Mouse (Mus musculus): ENCODE measurements around the gene 1700061G19Rik.

DNA sequence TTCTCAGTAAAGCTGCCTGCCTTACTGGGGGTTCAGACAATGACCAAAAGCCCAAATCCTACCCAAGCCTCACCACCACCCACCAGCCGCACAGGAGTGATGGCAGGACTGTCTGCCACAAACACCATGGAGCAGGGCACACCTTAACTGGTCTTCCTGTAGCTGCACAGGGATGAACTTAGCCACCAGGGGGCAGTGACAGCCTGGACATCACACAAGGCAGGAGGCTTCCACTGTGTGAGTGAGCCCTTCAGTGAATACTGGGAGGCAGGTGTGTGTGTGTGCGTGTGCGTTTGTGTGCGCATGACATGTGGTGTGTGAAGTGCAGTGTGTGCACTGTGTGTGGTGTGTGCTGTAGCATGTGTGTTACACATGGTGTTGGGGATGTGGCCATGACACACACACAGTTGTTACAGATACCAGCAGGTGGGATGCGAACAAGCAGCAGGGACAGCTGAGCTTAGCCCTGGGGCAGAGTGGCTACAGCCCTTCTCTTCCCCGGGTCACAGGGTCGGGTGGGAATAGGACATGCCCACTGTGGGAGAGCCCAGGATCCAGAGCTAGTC lies 22.4 kb downstream of the 1700061G19Rik start:
- TF ChIP-seq POLR2A (IDR thresholded peaks at IDR 0.05; ENCODE audit: insufficient read length, low read depth) (no peak), TCF12 (IDR thresholded peaks at IDR 0.05; ENCODE audit: insufficient read depth, poor library complexity, severe bottlenecking) (no peak), MYOD1 (IDR thresholded peaks at IDR 0.05; ENCODE audit: control insufficient read depth in 1 of 3, insufficient read length in 2 of 3, low read depth in 2 of 3) (peak in 2 of 3 experiments; percentile 55 to 73), MAX (IDR thresholded peaks at IDR 0.05; ENCODE audit: low read depth) (no peak), POLR2AphosphoS2 (IDR thresholded peaks at IDR 0.05; ENCODE audit: insufficient read length, low read depth) (no peak)
